Mouse (Mus musculus): Measurements from ENCODE around the gene Gstm1. TPM values are rescaled to one million over a fixed set of nuclear protein-coding genes. Genes with fewer than 3 reads are reported as not detected.

The Gstm1 gene
- total and polyA plus RNA-seq, 2 experiments from 2014 or later = 142 to 293 TPM

DNA sequence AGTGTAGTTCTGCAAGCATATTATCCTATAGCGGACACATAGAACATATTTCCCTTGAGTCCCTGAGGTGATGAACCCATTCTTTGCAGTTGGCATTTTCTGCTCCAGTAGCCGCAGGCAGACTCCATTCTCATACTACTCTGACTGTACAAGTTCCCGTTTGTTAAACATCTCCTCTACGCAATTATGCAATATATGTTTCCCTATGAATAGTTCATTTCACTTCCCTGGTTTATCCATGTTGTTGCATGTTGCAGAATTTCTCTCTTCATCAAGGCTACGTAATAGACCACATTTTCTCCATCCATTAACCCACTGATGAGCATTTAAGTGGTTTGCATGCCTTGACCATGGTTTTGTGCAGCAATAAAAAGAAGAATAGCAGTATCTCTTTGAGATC lies 32.7 kb upstream of the Gstm1 start:
- no peak for ATAC-seq (ENCODE audit: low FRiP score)
- H3K27me3 ChIP-seq (ENCODE audit: insufficient read depth, low read length) = no peaks in the 10 kb centered on the region
- WGBS = 88% methylated on average over 5 of the region's 5 CpGs
- no peaks in the 10 kb centered on the region for H3K36me3 ChIP-seq (ENCODE audit: insufficient read depth, low read length)
- H3K27ac ChIP-seq (ENCODE audit: low read depth, low read length) = no peak overlapping the region
- H3K4me3 ChIP-seq (ENCODE audit: low read depth, low read length) = no peak overlapping the region
- DNase-seq (ENCODE audit: low spot score) = no peak
- H3K9ac ChIP-seq (replicated peaks; ENCODE audit: low read length, poor library complexity, severe bottlenecking) = no peak overlapping the region
- no peak overlapping the region for H3K4me2 ChIP-seq (ENCODE audit: low read depth, low read length, poor library complexity, severe bottlenecking)
- TF ChIP-seq CTCF (IDR thresholded peaks at IDR 0.05) = no peak
- H3K9me3 ChIP-seq (ENCODE audit: low read length) = no peaks in the 10 kb centered on the region
- no peaks in the 10 kb centered on the region for H3K4me1 ChIP-seq (ENCODE audit: insufficient read depth, low read length)

DNA sequence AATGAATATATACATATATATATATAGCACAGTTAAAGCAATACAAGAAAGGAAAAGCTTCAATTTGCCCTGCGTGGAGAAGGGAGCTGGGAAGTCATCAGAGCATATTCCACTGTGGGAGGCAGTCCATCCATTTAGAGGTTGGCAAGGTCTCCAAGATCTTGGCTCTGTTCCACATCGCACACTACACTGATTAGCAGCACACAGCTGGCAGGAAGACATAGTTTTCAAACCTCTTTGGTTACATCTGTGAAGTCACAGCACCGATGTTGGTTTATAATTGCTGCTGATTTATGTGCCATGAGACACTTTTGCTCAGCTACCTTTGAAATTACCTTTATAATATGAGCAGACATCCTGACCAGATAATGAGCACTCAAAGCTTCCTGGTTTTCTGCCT lies 30.5 kb upstream of the Gstm1 start:
- WGBS = 81% methylated on average over 3 of the region's 3 CpGs
- ATAC-seq (ENCODE audit: low FRiP score) (no peak), DNase-seq (ENCODE audit: low spot score) (peak; percentile 19)

DNA sequence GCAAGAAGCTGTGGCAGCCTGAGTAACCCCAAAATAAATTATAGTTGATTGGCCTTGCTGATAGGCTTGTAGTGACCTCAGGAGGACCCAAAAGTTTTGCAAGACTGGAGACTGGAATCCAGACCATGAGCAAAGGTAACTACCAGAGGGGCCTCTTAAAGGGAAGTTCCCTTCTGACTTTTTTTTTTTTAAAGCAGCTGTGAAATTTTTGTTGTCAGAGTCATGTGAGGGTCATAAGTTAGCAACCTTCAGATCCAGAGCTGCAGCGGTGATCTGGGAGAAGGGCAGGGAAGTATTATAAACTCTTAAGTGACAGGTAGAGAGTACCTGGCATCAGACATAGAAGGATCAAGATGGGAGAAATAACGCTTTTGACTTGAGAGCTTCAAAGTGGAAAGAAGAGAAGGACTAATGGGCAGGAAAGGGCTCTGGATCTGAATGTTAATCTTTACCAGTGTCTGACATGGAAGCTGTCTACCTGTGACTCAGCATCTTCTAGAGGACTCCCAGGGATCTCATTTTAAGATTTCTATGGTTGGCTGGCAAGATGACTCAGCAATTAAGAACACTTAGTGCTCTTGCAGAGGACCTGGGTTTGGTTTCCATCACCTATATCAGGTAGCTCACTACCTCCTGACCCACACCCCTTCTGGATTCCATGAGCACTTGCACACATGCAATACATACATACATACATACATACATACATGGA lies 29.3 kb upstream of the Gstm1 start:
- Histone ChIP-seq H3K9me3 (ENCODE audit: low read length) (no peaks in the 10 kb centered on the region), H3K4me1 (ENCODE audit: insufficient read depth, low read length) (no peaks in the 10 kb centered on the region), H3K4me2 (ENCODE audit: low read depth, low read length, poor library complexity, severe bottlenecking) (no peak overlapping the region), H3K27ac (ENCODE audit: low read depth, low read length) (no peak overlapping the region), H3K36me3 (ENCODE audit: insufficient read depth, low read length) (no peaks in the 10 kb centered on the region), H3K9ac (replicated peaks; ENCODE audit: low read length, poor library complexity, severe bottlenecking) (no peak overlapping the region), H3K27me3 (ENCODE audit: insufficient read depth, low read length) (no peaks in the 10 kb centered on the region), H3K4me3 (ENCODE audit: low read depth, low read length) (no peak overlapping the region)
- DNase-seq (ENCODE audit: low spot score) (no peak), ATAC-seq (ENCODE audit: low FRiP score) (no peak)
- 90% methylated on average over 2 of the region's 2 CpGs for WGBS
- TF ChIP-seq CTCF (IDR thresholded peaks at IDR 0.05) = no peak

More for the DNA sequence above, 30.5 kb upstream of the Gstm1 start:
- TF ChIP-seq CTCF (IDR thresholded peaks at IDR 0.05) = no peak
- H3K9me3 ChIP-seq (ENCODE audit: low read length) = no peaks in the 10 kb centered on the region
- no peak overlapping the region for H3K9ac ChIP-seq (replicated peaks; ENCODE audit: low read length, poor library complexity, severe bottlenecking)
- no peaks in the 10 kb centered on the region for H3K27me3 ChIP-seq (ENCODE audit: insufficient read depth, low read length)
- H3K4me1 ChIP-seq (ENCODE audit: insufficient read depth, low read length) = no peaks in the 10 kb centered on the region
- no peak overlapping the region for H3K27ac ChIP-seq (ENCODE audit: low read depth, low read length)
- H3K4me3 ChIP-seq (ENCODE audit: low read depth, low read length) = no peak overlapping the region
- no peaks in the 10 kb centered on the region for H3K36me3 ChIP-seq (ENCODE audit: insufficient read depth, low read length)
- H3K4me2 ChIP-seq (ENCODE audit: low read depth, low read length, poor library complexity, severe bottlenecking) = no peak overlapping the region

GRCm38 (mm10) chr3:108044394-108045140 lies 26.8 kb upstream of the Gstm1 start, which contains the start of gene Gstm4:
Gene Gstm4, minus strand, starts transcription at chr3:108044894.
- DNase-seq (ENCODE audit: low spot score) = peak; percentile 90
- WGBS = 5% methylated on average over 29 of the region's 29 CpGs
- H3K27ac ChIP-seq (ENCODE audit: low read depth, low read length) = peak within 1 kb of the TSS; percentile 71

GRCm38 (mm10) chr3:108033156-108033555 lies 15.4 kb upstream of the Gstm1 start:
- no peak for ATAC-seq (ENCODE audit: low FRiP score)
- no peak overlapping the region for H3K27ac ChIP-seq (ENCODE audit: low read depth, low read length)
- H3K4me2 ChIP-seq (ENCODE audit: low read depth, low read length, poor library complexity, severe bottlenecking) = no peak overlapping the region
- no peak for TF ChIP-seq CTCF (IDR thresholded peaks at IDR 0.05)
- WGBS = 58% methylated on average over 5 of the region's 5 CpGs
- no peaks in the 10 kb centered on the region for H3K36me3 ChIP-seq (ENCODE audit: insufficient read depth, low read length)
- no peaks in the 10 kb centered on the region for H3K9me3 ChIP-seq (ENCODE audit: low read length)
- DNase-seq (ENCODE audit: low spot score) = no peak
- no peak overlapping the region for H3K9ac ChIP-seq (replicated peaks; ENCODE audit: low read length, poor library complexity, severe bottlenecking)
- H3K27me3 ChIP-seq (ENCODE audit: insufficient read depth, low read length) = no peaks in the 10 kb centered on the region
- no peak overlapping the region for H3K4me3 ChIP-seq (ENCODE audit: low read depth, low read length)
- H3K4me1 ChIP-seq (ENCODE audit: insufficient read depth, low read length) = no peaks in the 10 kb centered on the region

More at GRCm38 (mm10) chr3:108044394-108045140, 26.8 kb upstream of the Gstm1 start, which contains the start of gene Gstm4:
- ATAC-seq (ENCODE audit: low FRiP score) = peak; percentile 83
- TF ChIP-seq CTCF (IDR thresholded peaks at IDR 0.05) = peak; percentile 49
- Histone ChIP-seq H3K9me3 (ENCODE audit: low read length) (no peaks in the 10 kb centered on the region), H3K9ac (replicated peaks; ENCODE audit: low read length, poor library complexity, severe bottlenecking) (peak within 1 kb of the TSS; percentile 54), H3K4me3 (ENCODE audit: low read depth, low read length) (peak within 1 kb of the TSS; percentile 44), H3K4me2 (ENCODE audit: low read depth, low read length, poor library complexity, severe bottlenecking) (peak within 1 kb of the TSS; percentile 64), H3K36me3 (ENCODE audit: insufficient read depth, low read length) (no peaks in the 10 kb centered on the region), H3K4me1 (ENCODE audit: insufficient read depth, low read length) (no peaks in the 10 kb centered on the region), H3K27me3 (ENCODE audit: insufficient read depth, low read length) (no peaks in the 10 kb centered on the region)

DNA sequence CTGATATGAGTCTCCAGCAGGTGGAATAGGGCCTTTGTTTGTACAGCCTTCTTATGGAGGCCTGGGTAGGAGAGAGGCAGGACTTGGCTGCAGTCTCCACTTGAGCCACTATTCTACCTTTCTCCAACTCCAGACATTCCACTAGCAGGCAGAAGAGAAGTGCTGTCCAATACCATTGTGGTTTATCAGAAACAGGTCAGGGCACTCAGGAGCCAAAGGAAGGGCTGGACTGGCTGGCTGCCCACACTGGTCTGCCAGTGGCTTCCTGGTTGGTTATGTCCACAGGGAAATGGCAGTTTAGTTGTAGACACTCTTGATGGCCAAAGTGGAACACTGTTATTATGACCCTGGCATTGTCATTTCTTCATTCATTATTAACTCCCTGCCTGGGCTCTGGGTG lies 14.3 kb upstream of the Gstm1 start:
- H3K4me1 ChIP-seq (ENCODE audit: insufficient read depth, low read length) = no peaks in the 10 kb centered on the region
- no peak overlapping the region for H3K27ac ChIP-seq (ENCODE audit: low read depth, low read length)
- no peak for ATAC-seq (ENCODE audit: low FRiP score)
- no peak overlapping the region for H3K9ac ChIP-seq (replicated peaks; ENCODE audit: low read length, poor library complexity, severe bottlenecking)
- no peak for DNase-seq (ENCODE audit: low spot score)
- no peaks in the 10 kb centered on the region for H3K27me3 ChIP-seq (ENCODE audit: insufficient read depth, low read length)
- no peak for TF ChIP-seq CTCF (IDR thresholded peaks at IDR 0.05)
- H3K4me2 ChIP-seq (ENCODE audit: low read depth, low read length, poor library complexity, severe bottlenecking) = no peak overlapping the region
- no peaks in the 10 kb centered on the region for H3K9me3 ChIP-seq (ENCODE audit: low read length)
- no peaks in the 10 kb centered on the region for H3K36me3 ChIP-seq (ENCODE audit: insufficient read depth, low read length)
- H3K4me3 ChIP-seq (ENCODE audit: low read depth, low read length) = no peak overlapping the region
